Mouse (Mus musculus) MEL (cell line): Measurements from ENCODE around the gene Hoxb9. TPM values are rescaled to one million over a fixed set of nuclear protein-coding genes. Genes with fewer than 3 reads are reported as not detected.

ENCODE experiments used
- DNase-seq: peaks from one replicate; pipeline ENCODE4 v3.0.0; 2011; ENCODE audit warnings: low read depth, low spot score
- H3K27ac ChIP-seq: 2 replicates; pipeline ENCODE4 v1.5.1; 2012; ENCODE audit warnings: low read depth, mild to moderate bottlenecking, control low read depth, low read length, moderate library complexity; ENCODE audit not compliant: control insufficient read depth
- H3K27me3 ChIP-seq, 2 experiments: fragments of 150-350 bp in 1 of 2; sonication (generic) in 1 of 2; 2 replicates each; pipeline ENCODE4 v1.6.1; 2012; ENCODE audit warnings: low read length in 2 of 2, mild to moderate bottlenecking in 2 of 2, improper control_type of control experiment in 1 of 2, moderate library complexity in 1 of 2; ENCODE audit not compliant: insufficient read depth in 2 of 2, control insufficient read depth in 1 of 2
- H3K36me3 ChIP-seq, 2 experiments: 2 replicates each; pipeline ENCODE4 v1.6.1; 2012 to 2014; ENCODE audit warnings: low read length in 2 of 2, improper control_type of control experiment in 1 of 2, inconsistent platforms in 1 of 2, mild to moderate bottlenecking in 1 of 2; ENCODE audit not compliant: insufficient read depth in 2 of 2, control insufficient read depth in 1 of 2
- H3K4me1 ChIP-seq, 2 experiments: fragments of 150-350 bp in 1 of 2; sonication (generic) in 1 of 2; 2 replicates each; pipeline ENCODE4 v1.6.1; 2012; ENCODE audit warnings: low read length in 2 of 2, improper control_type of control experiment in 1 of 2, mild to moderate bottlenecking in 1 of 2; ENCODE audit not compliant: insufficient read depth in 2 of 2, control insufficient read depth in 1 of 2
- H3K4me3 ChIP-seq, 2 experiments: fragments of 150-350 bp in 1 of 2; sonication (generic) in 1 of 2; 2 replicates each; pipeline ENCODE4 v1.5.1; 2012; ENCODE audit warnings: low read depth in 2 of 2, low read length in 2 of 2, mild to moderate bottlenecking in 2 of 2, moderate library complexity in 2 of 2, control low read depth in 1 of 2, improper control_type of control experiment in 1 of 2; ENCODE audit not compliant: control insufficient read depth in 1 of 2, insufficient read depth in 1 of 2
- H3K79me2 ChIP-seq: 2 replicates; pipeline ENCODE4 v1.6.1; 2012; ENCODE audit warnings: mild to moderate bottlenecking, low read length, moderate library complexity; ENCODE audit not compliant: control insufficient read depth, poor library complexity, insufficient read depth
- H3K9ac ChIP-seq: 2 replicates; pipeline ENCODE4 v1.6.1; 2012; ENCODE audit warnings: low read depth, mild to moderate bottlenecking, control low read depth, low read length, moderate library complexity; ENCODE audit not compliant: control insufficient read depth, poor library complexity, severe bottlenecking
- H3K9me3 ChIP-seq: fragments of 150-350 bp; sonication (generic); replicated peaks from 2 replicates; pipeline ENCODE4 v1.6.1; 2012; ENCODE audit warnings: mild to moderate bottlenecking, low read length, improper control_type of control experiment, moderate library complexity; ENCODE audit not compliant: insufficient read depth
- CTCF ChIP-seq, 3 experiments: IDR thresholded peaks in 2 of 3; conservative IDR thresholded peaks in 1 of 3; 2 replicates each; pipeline ENCODE4 v1.5.1; 2011 to 2012; ENCODE audit warnings: low read length in 3 of 3, low read depth in 2 of 3, mild to moderate bottlenecking in 2 of 3, improper control_type of control experiment in 1 of 3, inconsistent platforms in 1 of 3, mixed read lengths in 1 of 3, moderate library complexity in 1 of 3; ENCODE audit not compliant: control insufficient read depth in 1 of 3, insufficient read depth in 1 of 3, poor library complexity in 1 of 3, severe bottlenecking in 1 of 3
- E2F4 ChIP-seq: IDR thresholded peaks from 2 replicates; pipeline ENCODE4 v1.6.1; 2011; ENCODE audit warnings: low read depth, low read length, improper control_type of control experiment, borderline replicate concordance
- ELF1 ChIP-seq: IDR thresholded peaks from 2 replicates; pipeline ENCODE4 v1.6.1; 2014; ENCODE audit warnings: low read depth, mild to moderate bottlenecking, inconsistent platforms, low read length, improper control_type of control experiment, moderate library complexity
- ETS1 ChIP-seq: IDR thresholded peaks from 2 replicates; pipeline ENCODE4 v1.6.1; 2012; ENCODE audit warnings: low read depth, mild to moderate bottlenecking, inconsistent platforms, low read length, improper control_type of control experiment, moderate library complexity
- GATA1 ChIP-seq: IDR thresholded peaks from 2 replicates; pipeline ENCODE4 v1.6.1; 2011; ENCODE audit warnings: low read depth, low read length, improper control_type of control experiment
- JUND ChIP-seq: IDR thresholded peaks from 2 replicates; pipeline ENCODE4 v1.6.1; 2011; ENCODE audit warnings: low read depth, mild to moderate bottlenecking, improper control_type of control experiment, low read length
- MAX ChIP-seq: IDR thresholded peaks from 2 replicates; pipeline ENCODE4 v1.6.1; 2011; ENCODE audit warnings: low read length, improper control_type of control experiment
- MAZ ChIP-seq: IDR thresholded peaks from 2 replicates; pipeline ENCODE4 v1.6.1; 2012; ENCODE audit warnings: low read depth, mild to moderate bottlenecking, inconsistent platforms, low read length, improper control_type of control experiment
- MYB ChIP-seq: IDR thresholded peaks from 2 replicates; pipeline ENCODE4 v1.6.1; 2011; ENCODE audit warnings: mild to moderate bottlenecking, low read depth, low read length, improper control_type of control experiment
- NRF1 ChIP-seq: IDR thresholded peaks from 2 replicates; pipeline ENCODE4 v1.6.1; 2014; ENCODE audit warnings: low read depth, mild to moderate bottlenecking, inconsistent platforms, low read length, improper control_type of control experiment, moderate library complexity; ENCODE audit not compliant: poor library complexity, insufficient read depth, severe bottlenecking
- POLR2A ChIP-seq, 2 experiments: IDR thresholded peaks; 2 replicates each; pipeline ENCODE4 v1.6.1; 2011 to 2012; ENCODE audit warnings: low read length in 2 of 2, mild to moderate bottlenecking in 2 of 2, control low read depth in 1 of 2, improper control_type of control experiment in 1 of 2, low read depth in 1 of 2, moderate library complexity in 1 of 2; ENCODE audit not compliant: control insufficient read depth in 1 of 2, insufficient read depth in 1 of 2, poor library complexity in 1 of 2
- RAD21 ChIP-seq: IDR thresholded peaks from 2 replicates; pipeline ENCODE4 v1.6.1; 2011; ENCODE audit warnings: mild to moderate bottlenecking, low read depth, low read length, improper control_type of control experiment
- SMC3 ChIP-seq: IDR thresholded peaks from 2 replicates; pipeline ENCODE4 v1.6.1; 2011; ENCODE audit warnings: low read depth, low read length, improper control_type of control experiment
- ZC3H11A ChIP-seq: IDR thresholded peaks from 2 replicates; pipeline ENCODE4 v1.6.1; 2012; ENCODE audit warnings: low read depth, mild to moderate bottlenecking, inconsistent platforms, low read length, improper control_type of control experiment
- ZKSCAN1 ChIP-seq: IDR thresholded peaks from 2 replicates; pipeline ENCODE4 v1.6.1; 2012; ENCODE audit warnings: low read depth, mild to moderate bottlenecking, inconsistent platforms, low read length, improper control_type of control experiment, moderate library complexity
- ZMIZ1 ChIP-seq: IDR thresholded peaks from 2 replicates; pipeline ENCODE4 v1.6.1; 2012; ENCODE audit warnings: low read depth, mild to moderate bottlenecking, inconsistent platforms, low read length, improper control_type of control experiment, moderate library complexity
- polyA plus RNA-seq, 2 experiments: library from polyadenylated mRNA; stranded (reverse) in 1 of 2; unstranded in 1 of 2; fragments of >175 nt in 1 of 2; fragments of >200 nt in 1 of 2; gene quantifications; 2 replicates each; pipeline versions ENCODE4 v1.2.1 to v1.2.4; 2012; ENCODE audit warnings: low replicate concordance in 2 of 2, low read depth in 1 of 2; ENCODE audit not compliant: insufficient read length in 2 of 2, insufficient read depth in 1 of 2, missing spikeins in 1 of 2
- total RNA-seq: library from RNA; depleted of rRNA; stranded (reverse); fragments of 300-350 nt; gene quantifications from 2 replicates; pipeline ENCODE4 v1.2.3, GENCODE M21; 2012

The Hoxb9 gene
- total and polyA plus RNA-seq, 3 experiments = not detected

DNA sequence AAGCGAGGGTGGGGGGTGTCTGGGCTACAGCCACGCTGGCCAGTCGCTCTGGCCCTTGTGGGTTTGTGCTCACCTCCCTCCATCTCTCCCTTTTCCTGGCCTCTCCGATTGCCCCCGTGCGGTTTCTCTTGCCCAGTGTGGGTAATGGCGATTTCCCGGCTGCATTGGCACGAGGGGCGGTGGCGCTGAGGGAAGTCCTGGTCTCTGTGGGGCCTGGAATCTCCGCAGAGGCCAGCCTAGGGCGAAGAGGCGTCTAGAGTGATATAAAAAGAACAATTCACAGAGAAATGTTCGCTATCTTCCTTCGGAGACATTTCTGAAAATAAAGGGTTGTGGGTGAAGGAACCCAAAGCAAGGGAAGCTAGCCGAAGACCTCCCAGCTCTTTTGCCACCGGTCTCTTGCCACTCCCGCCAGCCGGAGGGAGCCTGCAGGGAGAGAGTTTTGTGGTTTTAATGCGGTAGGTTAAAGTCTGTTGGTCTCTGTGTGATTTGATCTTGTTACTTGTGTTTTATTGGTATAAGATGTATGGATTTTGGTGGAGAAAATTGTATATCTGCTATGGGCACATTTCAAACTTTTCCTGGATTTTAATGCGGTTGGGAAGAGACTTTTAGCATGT, 22.2 kb downstream of the Hoxb9 start:
- H3K27me3 ChIP-seq = peaks cover 17 to 19% of the 10 kb centered on the region in 2 experiments
- no peaks in the 10 kb centered on the region for H3K79me2 ChIP-seq
- DNase-seq = no peak
- no peak overlapping the region for H3K4me3 ChIP-seq
- TF ChIP-seq JUND (no peak), ELF1 (no peak), SMC3 (no peak), ZKSCAN1 (no peak), ETS1 (no peak), POLR2A (IDR thresholded peaks at IDR 0.05; ENCODE audit: control insufficient read depth in 1 of 2, insufficient read depth in 1 of 2, low read depth in 1 of 2, low read length in 2 of 2, poor library complexity in 1 of 2) (no peak)
- H3K9ac ChIP-seq = no peak overlapping the region
- H3K9me3 ChIP-seq = no peaks in the 10 kb centered on the region
- H3K27ac ChIP-seq = no peak overlapping the region
- no peaks in the 10 kb centered on the region for H3K36me3 ChIP-seq
- 0 out of 4 replicates have a peak, but pooled peaks cover 0 to 4% of the 10 kb centered on the region in 2 experiments for H3K4me1 ChIP-seq

DNA sequence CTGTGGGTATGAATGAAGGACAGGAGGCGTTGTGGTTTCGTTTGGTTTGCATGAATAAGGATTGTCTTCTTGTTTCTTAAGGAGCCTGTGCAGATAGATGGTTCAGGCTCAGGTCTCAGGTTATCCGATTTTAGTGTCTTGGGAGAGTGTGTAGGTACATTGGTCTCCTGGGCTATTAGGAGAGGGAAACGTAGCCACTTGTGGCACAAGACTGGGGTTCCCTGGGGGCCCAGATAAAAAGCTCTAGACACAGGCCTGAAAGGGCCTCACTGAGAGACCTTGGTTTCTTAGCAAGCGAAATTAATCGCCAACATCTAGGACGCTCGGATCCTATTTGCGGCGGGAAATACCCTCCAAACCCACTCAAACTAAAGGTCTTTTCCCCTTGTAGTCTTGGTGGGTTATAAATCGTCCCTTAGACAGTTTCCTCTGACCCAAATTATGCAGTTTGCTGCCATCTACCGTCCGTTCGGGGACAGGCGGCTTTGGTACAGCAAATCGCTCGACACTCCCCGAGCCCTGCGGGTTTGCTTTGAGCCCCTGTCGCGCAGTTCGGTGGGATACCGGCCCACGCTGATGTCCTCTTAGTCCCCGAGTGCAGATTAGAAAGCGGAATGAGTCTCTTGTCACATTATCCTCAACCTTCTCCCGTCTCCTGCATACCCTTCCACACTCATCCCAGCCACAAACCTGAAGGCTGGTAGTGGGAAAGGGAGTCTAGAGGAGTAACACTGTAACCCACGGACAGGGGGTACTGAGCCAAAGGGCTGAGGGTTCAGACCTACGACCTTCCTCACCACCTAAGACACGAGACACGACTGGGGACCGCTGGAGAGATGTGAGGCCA, 23.2 kb downstream of the Hoxb9 start:
- Histone ChIP-seq H3K4me3 (peak overlapping the region; percentile 44 to 50), H3K27me3 (peaks cover 17 to 18% of the 10 kb centered on the region in 2 experiments), H3K9ac (peak overlapping the region; percentile 41), H3K4me1 (0 out of 4 replicates have a peak, but pooled peaks cover 0 to 4% of the 10 kb centered on the region in 2 experiments), H3K9me3 (no peaks in the 10 kb centered on the region), H3K27ac (no peak overlapping the region), H3K79me2 (no peaks in the 10 kb centered on the region), H3K36me3 (no peaks in the 10 kb centered on the region)
- DNase-seq = peak; percentile 82
- TF ChIP-seq RAD21 (peak; percentile 37), CTCF (IDR thresholded peaks at IDR 0.05 in 2 of 3, conservative IDR thresholded peaks at IDR 0.05 in 1 of 3; ENCODE audit: control insufficient read depth in 1 of 3, insufficient read depth in 1 of 3, low read depth in 2 of 3, low read length in 3 of 3, poor library complexity in 1 of 3, severe bottlenecking in 1 of 3) (peak; percentile 50 to 80 (median 71)), SMC3 (peak; percentile 47), E2F4 (no peak), MYB (no peak), NRF1 (no peak), GATA1 (no peak), MAX (no peak), ZMIZ1 (no peak), ETS1 (no peak), ELF1 (no peak), MAZ (no peak), ZC3H11A (no peak)
